Mouse (Mus musculus): ENCODE results near the gene Mrps34.
"Not testable (repeated sequence)": the region's sequence is repeated elsewhere in the genome, so short reads cannot be mapped to it uniquely, and the experiment has no call there.

The Mrps34 gene

GRCm38 (mm10) chr17:24899153-24899552, 4.2 kb downstream of the Mrps34 start:
- DNase-seq (ENCODE audit: low spot score) = no peak

GRCm38 (mm10) chr17:24900014-24900413, 5.1 kb downstream of the Mrps34 start:
- DNase-seq (ENCODE audit: low spot score) = no peak

- no peak for DNase-seq (ENCODE audit: low spot score)
Measured at GRCm38 (mm10) chr17:24902124-24902523, 7.2 kb downstream of the Mrps34 start.

GRCm38 (mm10) chr17:24902671-24903474, 8.0 kb downstream of the Mrps34 start:
- DNase-seq (ENCODE audit: low spot score) = no peak

GRCm38 (mm10) chr17:24903767-24904166, 8.9 kb downstream of the Mrps34 start:
- DNase-seq (ENCODE audit: low spot score) = no peak

GRCm38 (mm10) chr17:24907591-24907990, 12.7 kb downstream of the Mrps34 start:
- no peak for DNase-seq (ENCODE audit: low spot score)

GRCm38 (mm10) chr17:24913984-24914383, 19.1 kb downstream of the Mrps34 start:
- DNase-seq (ENCODE audit: low spot score) = no peak

- DNase-seq (ENCODE audit: low spot score) = no peak
Measured at GRCm38 (mm10) chr17:24923246-24923645, 28.3 kb downstream of the Mrps34 start.

GRCm38 (mm10) chr17:24929506-24929905, 34.6 kb downstream of the Mrps34 start:
- DNase-seq (ENCODE audit: low spot score) = no peak

- DNase-seq (ENCODE audit: low spot score) = no peak
Measured at GRCm38 (mm10) chr17:24932431-24932830, 37.5 kb downstream of the Mrps34 start.

GRCm38 (mm10) chr17:24933163-24933562, 38.2 kb downstream of the Mrps34 start:
- DNase-seq (ENCODE audit: low spot score) = no peak

GRCm38 (mm10) chr17:24934926-24935325, 40.0 kb downstream of the Mrps34 start:
- no peak for DNase-seq (ENCODE audit: low spot score)

GRCm38 (mm10) chr17:24935666-24936065, 40.8 kb downstream of the Mrps34 start:
- DNase-seq (ENCODE audit: low spot score) = no peak

GRCm38 (mm10) chr17:24936259-24937237, 41.6 kb downstream of the Mrps34 start, which contains the start of gene Mapk8ip3:
Gene Mapk8ip3 (minus strand): TSS chr17:24936977.
- DNase-seq (ENCODE audit: low spot score) = peak; percentile 93

- no peak for DNase-seq (ENCODE audit: low spot score)
Measured at GRCm38 (mm10) chr17:24937266-24937665, 42.4 kb downstream of the Mrps34 start.

GRCm38 (mm10) chr17:24942453-24942852, 47.5 kb downstream of the Mrps34 start:
- DNase-seq (ENCODE audit: low spot score) = peak; percentile 21

GRCm38 (mm10) chr17:24943036-24943435, 48.1 kb downstream of the Mrps34 start:
- no peak for DNase-seq (ENCODE audit: low spot score)

GRCm38 (mm10) chr17:24943589-24943988, 48.7 kb downstream of the Mrps34 start:
- DNase-seq (ENCODE audit: low spot score) = not testable (repeated sequence)
